Comparison of ENCODE assay signal across 27 mouse cellular contexts in genomic region chr7:56013261-56014001, GRCm38 (mm10). TPM values are rescaled to one million over a fixed set of nuclear protein-coding genes. Genes with fewer than 3 reads are reported as not detected.
DNase-seq lines count a peak whose midpoint lies in the region; ATAC-seq lines count a peak whose summit lies in the region.
"Had no signal": no experiment of that assay in that cellular context is flagged by ENCODE, and none has a peak within 500 bp of the region (broad histone marks: within the 10 kb centered on the region; RNA-seq: fewer than 3 reads in every experiment).

No protein-coding gene starts in this region.

- peaks cover 19% of the 10 kb centered on the region for H3K4me1 ChIP-seq in liver, embryonic 11.5 days (replicated peaks; ENCODE audit: control insufficient read depth, insufficient read depth, low read length)
- peaks cover 76% of the 10 kb centered on the region for H3K4me1 ChIP-seq in liver, embryonic 13.5 days (replicated peaks)
- H3K4me1 ChIP-seq in intestine, embryonic 15.5 days (replicated peaks), result no peaks in the 10 kb centered on the region
- H3K4me1 ChIP-seq: heart, embryonic 15.5 days; hindbrain, embryonic 12.5 days had no signal

- no peak overlapping the region for H3K9ac ChIP-seq in liver, embryonic 11.5 days (ENCODE audit: low read depth, low read length)
- peak overlapping the region; percentile 7 for H3K9ac ChIP-seq in liver, embryonic 13.5 days
- H3K9ac ChIP-seq in intestine, embryonic 15.5 days, result no peak overlapping the region
- H3K9ac ChIP-seq: heart, embryonic 15.5 days; hindbrain, embryonic 12.5 days; limb, embryonic 13.5 days; midbrain, embryonic 13.5 days; neural tube, embryonic 13.5 days had no signal

- intact Hi-C loops in left cerebral cortex, postnatal 25 days (cut with DNase I), result no loop called here

- 95% methylated on average over 14 of the region's 14 CpGs for WGBS in liver, embryonic 11.5 days
- 95% methylated on average over 14 of the region's 14 CpGs for WGBS in liver, embryonic 13.5 days (ENCODE audit: insufficient replicate concordance)
- 95% methylated on average over 14 of the region's 14 CpGs for WGBS in intestine, embryonic 15.5 days

- no peaks in the 10 kb centered on the region for H3K9me3 ChIP-seq in liver, embryonic 11.5 days (ENCODE audit: control insufficient read depth, low read length)
- H3K9me3 ChIP-seq in liver, embryonic 13.5 days (replicated peaks), result no peaks in the 10 kb centered on the region
- H3K9me3 ChIP-seq in intestine, embryonic 15.5 days, result no peaks in the 10 kb centered on the region
- H3K9me3 ChIP-seq: heart, embryonic 15.5 days; hindbrain, embryonic 12.5 days; limb, embryonic 13.5 days; midbrain, embryonic 13.5 days; neural tube, embryonic 13.5 days had no signal

- H3K27me3 ChIP-seq in liver, embryonic 11.5 days (replicated peaks; ENCODE audit: control insufficient read depth, insufficient read depth, low read length), result no peaks in the 10 kb centered on the region
- no peaks in the 10 kb centered on the region for H3K27me3 ChIP-seq in liver, embryonic 13.5 days
- H3K27me3 ChIP-seq in intestine, embryonic 15.5 days (replicated peaks), result no peaks in the 10 kb centered on the region
- H3K27me3 ChIP-seq: heart, embryonic 15.5 days; hindbrain, embryonic 12.5 days; limb, embryonic 13.5 days; midbrain, embryonic 13.5 days; neural tube, embryonic 13.5 days; Patski had no signal

- H3K36me3 ChIP-seq in liver, embryonic 11.5 days (ENCODE audit: control insufficient read depth, insufficient read depth, low read length), result no peaks in the 10 kb centered on the region
- H3K36me3 ChIP-seq in liver, embryonic 13.5 days, result no peaks in the 10 kb centered on the region; the same call in 1 of the 2 replicates
- H3K36me3 ChIP-seq in intestine, embryonic 15.5 days, result no peaks in the 10 kb centered on the region
- H3K36me3 ChIP-seq: heart, embryonic 15.5 days; limb, embryonic 13.5 days had no signal

- ATAC-seq in liver, embryonic 11.5 days (replicated peaks; ENCODE audit: low FRiP score), result no peak
- no peak for ATAC-seq in liver, embryonic 13.5 days (ENCODE audit: low read depth)
- no peak for ATAC-seq in intestine, embryonic 15.5 days
- ATAC-seq: forebrain, embryonic 14.5 days; hindbrain, postnatal 0 days; intestine, embryonic 16.5 days; midbrain, embryonic 13.5 days; Patski had no signal

- no peak overlapping the region for H3K4me2 ChIP-seq in liver, embryonic 11.5 days
- H3K4me2 ChIP-seq in liver, embryonic 13.5 days, result peak overlapping the region; percentile 23; the same call in 1 of the 2 replicates
- H3K4me2 ChIP-seq in intestine, embryonic 15.5 days (replicated peaks), result no peak overlapping the region
- H3K4me2 ChIP-seq: heart, embryonic 15.5 days; hindbrain, embryonic 12.5 days; limb, embryonic 13.5 days; midbrain, embryonic 13.5 days; neural tube, embryonic 13.5 days had no signal

- DNase-seq in liver (peak; percentile 33), MEL-GATA-1-ER (ENCODE audit: extremely low read depth, low read depth) (peak; percentile 53)
- DNase-seq in liver, embryonic 11.5 days (ENCODE audit: low spot score), result no peak
- DNase-seq in liver, embryonic 13.5 days, result peak; percentile 30
- DNase-seq in left cerebral cortex, postnatal 25 days (ENCODE audit: low spot score in 2 of 2), result no peak
- no peak for DNase-seq in right cerebral cortex, postnatal 36 days (ENCODE audit: low spot score in 2 of 2)
- DNase-seq: adrenal gland, postnatal 10 days; B cell, adult 2 months; cerebellum, adult 18-20 months; cerebellum, postnatal 10 days; kidney, adult 9 months; kidney, postnatal 10 days; lung, adult 2 months; lung, postnatal 10 days; thymus, postnatal 14 days had no signal

- H3K27ac ChIP-seq in liver, embryonic 11.5 days (ENCODE audit: low read depth, low read length), result no peak overlapping the region
- H3K27ac ChIP-seq in liver, embryonic 13.5 days, result peak overlapping the region; percentile 81
- no peak overlapping the region for H3K27ac ChIP-seq in intestine, embryonic 15.5 days
- H3K27ac ChIP-seq: heart, embryonic 15.5 days; hindbrain, embryonic 12.5 days; hindbrain, postnatal 0 days; left cerebral cortex, adult 2 months; limb, embryonic 13.5 days; macrophage; midbrain, embryonic 13.5 days; neural tube, embryonic 13.5 days had no signal

- H3K4me3 ChIP-seq in liver, embryonic 11.5 days (ENCODE audit: low read depth, low read length), result no peak overlapping the region
- no peak overlapping the region for H3K4me3 ChIP-seq in liver, embryonic 13.5 days (replicated peaks)
- no peak overlapping the region for H3K4me3 ChIP-seq in intestine, embryonic 15.5 days (replicated peaks)
- H3K4me3 ChIP-seq: heart, embryonic 15.5 days; hindbrain, embryonic 12.5 days; left cerebral cortex, adult 2 months; limb, embryonic 13.5 days; midbrain, embryonic 13.5 days; neural tube, embryonic 13.5 days had no signal

RNA-seq across cellular contexts. Expression of gene Nipa1, which starts 6.3 kb away (rescaled TPM):
- 14.5 and 16.2 TPM in 2 replicates for polyA plus RNA-seq in liver, embryonic 11.5 days (2014; fragmentation: Nextera tagmentation; extraction: Ambion mirVana)
- polyA plus RNA-seq in liver, embryonic 13.5 days (2015; fragmentation: Nextera tagmentation; extraction: Ambion mirVana), result 15.6 and 16.2 TPM in 2 replicates
- total RNA-seq in left cerebral cortex, postnatal 25 days (2021), result 10 to 100 TPM; 63.5 to 65.9 TPM
- polyA plus RNA-seq in intestine, embryonic 15.5 days (2015; fragmentation: Nextera tagmentation; extraction: Ambion mirVana), result 6.2 and 6.4 TPM in 2 replicates

RNA-seq across cellular contexts. Expression of gene Herc2, which starts 36.6 kb away (rescaled TPM):
- polyA plus RNA-seq in liver, embryonic 11.5 days (2014; fragmentation: Nextera tagmentation; extraction: Ambion mirVana), result 18.5 and 19.9 TPM in 2 replicates
- polyA plus RNA-seq in liver, embryonic 13.5 days (2015; fragmentation: Nextera tagmentation; extraction: Ambion mirVana), result 15.6 and 15.7 TPM in 2 replicates
- 100 to 1,000 TPM; 139 to 140 TPM for total RNA-seq in left cerebral cortex, postnatal 25 days (2021)
- 17.6 and 23.4 TPM in 2 replicates for polyA plus RNA-seq in intestine, embryonic 15.5 days (2015; fragmentation: Nextera tagmentation; extraction: Ambion mirVana)

RNA-seq across cellular contexts. Expression of gene Nipa2, which starts 51.2 kb away (rescaled TPM):
- 42.2 and 44.6 TPM in 2 replicates for polyA plus RNA-seq in liver, embryonic 11.5 days (2014; fragmentation: Nextera tagmentation; extraction: Ambion mirVana)
- polyA plus RNA-seq in liver, embryonic 13.5 days (2015; fragmentation: Nextera tagmentation; extraction: Ambion mirVana), result 24.9 and 29.3 TPM in 2 replicates
- 10 to 100 TPM; 60.5 to 63.5 TPM for total RNA-seq in left cerebral cortex, postnatal 25 days (2021)
- polyA plus RNA-seq in intestine, embryonic 15.5 days (2015; fragmentation: Nextera tagmentation; extraction: Ambion mirVana), result 56.6 and 63.9 TPM in 2 replicates

Comparison
In these comparisons a context has a peak if more than half of its experiments do, and no peak if none do; other contexts are left out.
1. DNase-seq: peak in liver (single experiment), MEL-GATA-1-ER (single experiment) and liver, embryonic 13.5 days (single experiment); none in liver, embryonic 11.5 days (single experiment), left cerebral cortex, postnatal 25 days (0 of 2) and right cerebral cortex, postnatal 36 days (0 of 2).